Mouse (Mus musculus) embryonic facial prominence, embryonic 10.5 days (tissue): ENCODE data around the gene Mmrn1. TPM values are rescaled to one million over a fixed set of nuclear protein-coding genes. Genes with fewer than 3 reads are reported as not detected.
"Not testable (repeated sequence)": the region's sequence is repeated elsewhere in the genome, so short reads cannot be mapped to it uniquely, and the experiment has no call there.

ENCODE experiments used
- DNase-seq: peaks from one replicate; pipeline ENCODE4 v3.0.0-alpha.2; 2017; ENCODE audit warnings: low spot score
- H3K27ac ChIP-seq: fragments of 300-500 bp; sonication (generic); replicated peaks from 2 replicates; pipeline ENCODE4 v1.5.1; 2016; ENCODE audit warnings: mild to moderate bottlenecking
- H3K27me3 ChIP-seq: fragments of 300-500 bp; sonication (generic); replicated peaks from 2 replicates; pipeline ENCODE4 v1.6.1; 2016; ENCODE audit warnings: low read depth, mild to moderate bottlenecking; ENCODE audit not compliant: poor library complexity, severe bottlenecking
- H3K36me3 ChIP-seq: fragments of 300-500 bp; sonication (generic); replicated peaks from 2 replicates; pipeline ENCODE4 v1.6.1; 2016; ENCODE audit warnings: mild to moderate bottlenecking, moderate library complexity
- H3K4me1 ChIP-seq: fragments of 300-500 bp; sonication (generic); 2 replicates; pipeline ENCODE4 v1.6.1; 2016
- H3K4me3 ChIP-seq: fragments of 300-500 bp; sonication (generic); 2 replicates; pipeline ENCODE4 v1.5.1; 2016; ENCODE audit warnings: mild to moderate bottlenecking, moderate library complexity
- H3K9me3 ChIP-seq: fragments of 300-500 bp; sonication (generic); 2 replicates; pipeline ENCODE4 v1.6.1; 2016; ENCODE audit warnings: mild to moderate bottlenecking
- WGBS: fragments of 180-500 bp; shearing (Covaris S2); methylation state at CpG from one replicate; pipeline ENCODE4 v1.1.7; 2016; 5-methylcytosine and 5-hydroxymethylcytosine counted together
- polyA plus RNA-seq: library from polyadenylated mRNA; unstranded; fragments of >200 nt; fragmentation: Nextera tagmentation; extraction: Ambion mirVana; gene quantifications from 2 replicates; pipeline ENCODE4 v1.2.1, GENCODE M21; 2016

The Mmrn1 gene
- polyA plus RNA-seq = 5.3 and 5.5 TPM in 2 replicates

GRCm38 (mm10) chr6:60924676-60925075 lies at the start of gene Mmrn1:
Gene Mmrn1, plus strand, starts transcription at chr6:60924976.
- not testable (repeated sequence) for DNase-seq, H3K36me3 ChIP-seq, H3K9me3 ChIP-seq, H3K4me3 ChIP-seq, H3K27me3 ChIP-seq, H3K4me1 ChIP-seq, H3K27ac ChIP-seq
- 96% methylated on average over 20 of the region's 20 CpGs for WGBS

GRCm38 (mm10) chr6:60880362-60880761 lies 44.4 kb upstream of the Mmrn1 start:
- Histone ChIP-seq H3K27me3 (no peaks in the 10 kb centered on the region), H3K9me3 (no peaks in the 10 kb centered on the region), H3K36me3 (no peaks in the 10 kb centered on the region), H3K27ac (no peak overlapping the region), H3K4me1 (no peaks in the 10 kb centered on the region), H3K4me3 (no peak overlapping the region)
- WGBS = 87% methylated on average over 7 of the region's 7 CpGs
- no peak for DNase-seq

GRCm38 (mm10) chr6:60881534-60881933 lies 43.2 kb upstream of the Mmrn1 start:
- Histone ChIP-seq H3K36me3 (no peaks in the 10 kb centered on the region), H3K4me1 (no peaks in the 10 kb centered on the region), H3K4me3 (no peak overlapping the region), H3K27me3 (no peaks in the 10 kb centered on the region), H3K27ac (no peak overlapping the region), H3K9me3 (no peaks in the 10 kb centered on the region)
- DNase-seq = no peak
- 73% methylated on average over 2 of the region's 2 CpGs for WGBS

GRCm38 (mm10) chr6:60907272-60907671 lies 17.5 kb upstream of the Mmrn1 start:
- Histone ChIP-seq H3K27me3 (no peaks in the 10 kb centered on the region), H3K9me3 (no peaks in the 10 kb centered on the region), H3K36me3 (no peaks in the 10 kb centered on the region), H3K27ac (no peak overlapping the region), H3K4me3 (no peak overlapping the region), H3K4me1 (no peaks in the 10 kb centered on the region)
- no peak for DNase-seq
- 83% methylated on average over 2 of the region's 2 CpGs for WGBS

- no peaks in the 10 kb centered on the region for H3K9me3 ChIP-seq
- H3K27me3 ChIP-seq = no peaks in the 10 kb centered on the region
- DNase-seq = peak; percentile 34
- no peak overlapping the region for H3K27ac ChIP-seq
- H3K36me3 ChIP-seq = no peaks in the 10 kb centered on the region
- H3K4me3 ChIP-seq = no peak overlapping the region
- no peaks in the 10 kb centered on the region for H3K4me1 ChIP-seq
Measured at GRCm38 (mm10) chr6:60931364-60931763, 6.6 kb downstream of the Mmrn1 start.

GRCm38 (mm10) chr6:60934835-60935234 lies 10.1 kb downstream of the Mmrn1 start:
- H3K27me3 ChIP-seq = no peaks in the 10 kb centered on the region
- DNase-seq = no peak
- H3K27ac ChIP-seq = no peak overlapping the region
- no peak overlapping the region for H3K4me3 ChIP-seq
- WGBS = 79% methylated on average over 4 of the region's 4 CpGs
- H3K36me3 ChIP-seq = no peaks in the 10 kb centered on the region
- no peaks in the 10 kb centered on the region for H3K9me3 ChIP-seq
- H3K4me1 ChIP-seq = no peaks in the 10 kb centered on the region

GRCm38 (mm10) chr6:60935448-60936130 lies 10.8 kb downstream of the Mmrn1 start:
- Histone ChIP-seq H3K4me1 (no peaks in the 10 kb centered on the region), H3K27ac (no peak overlapping the region), H3K9me3 (no peaks in the 10 kb centered on the region), H3K36me3 (no peaks in the 10 kb centered on the region), H3K27me3 (no peaks in the 10 kb centered on the region), H3K4me3 (no peak overlapping the region)
- WGBS = 78% methylated on average over 4 of the region's 4 CpGs
- DNase-seq = no peak

- 74% methylated on average over 7 of the region's 7 CpGs for WGBS
- H3K27ac ChIP-seq = no peak overlapping the region
- H3K4me3 ChIP-seq = no peak overlapping the region
- no peaks in the 10 kb centered on the region for H3K4me1 ChIP-seq
- no peaks in the 10 kb centered on the region for H3K9me3 ChIP-seq
- H3K36me3 ChIP-seq = no peaks in the 10 kb centered on the region
- no peak for DNase-seq
- H3K27me3 ChIP-seq = no peaks in the 10 kb centered on the region
Measured at GRCm38 (mm10) chr6:60944178-60944577, 19.4 kb downstream of the Mmrn1 start.

- no peak overlapping the region for H3K4me3 ChIP-seq
- DNase-seq = no peak
- H3K9me3 ChIP-seq = no peaks in the 10 kb centered on the region
- H3K27ac ChIP-seq = peak overlapping the region; percentile 30; the same call in 1 of the 2 replicates
- no peaks in the 10 kb centered on the region for H3K27me3 ChIP-seq
- 80% methylated on average over 9 of the region's 9 CpGs for WGBS
- H3K4me1 ChIP-seq = no peaks in the 10 kb centered on the region
- H3K36me3 ChIP-seq = no peaks in the 10 kb centered on the region
Measured at GRCm38 (mm10) chr6:60944621-60945020, 19.8 kb downstream of the Mmrn1 start.

GRCm38 (mm10) chr6:60950415-60950814 lies 25.6 kb downstream of the Mmrn1 start:
- peak; percentile 52 for DNase-seq
- Histone ChIP-seq H3K27ac (no peak overlapping the region), H3K4me3 (no peak overlapping the region), H3K9me3 (no peaks in the 10 kb centered on the region), H3K27me3 (no peaks in the 10 kb centered on the region), H3K4me1 (no peaks in the 10 kb centered on the region), H3K36me3 (no peaks in the 10 kb centered on the region)
- 59% methylated on average over 3 of the region's 3 CpGs for WGBS

- no peaks in the 10 kb centered on the region for H3K4me1 ChIP-seq
- H3K27me3 ChIP-seq = no peaks in the 10 kb centered on the region
- DNase-seq = no peak
- 88% methylated on average over 2 of the region's 2 CpGs for WGBS
- H3K36me3 ChIP-seq = no peaks in the 10 kb centered on the region
- H3K4me3 ChIP-seq = no peak overlapping the region
- H3K27ac ChIP-seq = no peak overlapping the region
- H3K9me3 ChIP-seq = no peaks in the 10 kb centered on the region
Measured at GRCm38 (mm10) chr6:60961285-60961684, 36.5 kb downstream of the Mmrn1 start.

GRCm38 (mm10) chr6:60961838-60962237 lies 37.1 kb downstream of the Mmrn1 start:
- Histone ChIP-seq H3K36me3 (no peaks in the 10 kb centered on the region), H3K9me3 (no peaks in the 10 kb centered on the region), H3K27ac (no peak overlapping the region), H3K27me3 (no peaks in the 10 kb centered on the region), H3K4me3 (no peak overlapping the region), H3K4me1 (no peaks in the 10 kb centered on the region)
- no peak for DNase-seq
- WGBS = 75% methylated on average over 2 of the region's 2 CpGs

GRCm38 (mm10) chr6:60962668-60963067 lies 37.9 kb downstream of the Mmrn1 start:
- H3K36me3 ChIP-seq = no peaks in the 10 kb centered on the region
- H3K27ac ChIP-seq = no peak overlapping the region
- DNase-seq = no peak
- 90% methylated on average over 2 of the region's 2 CpGs for WGBS
- no peaks in the 10 kb centered on the region for H3K27me3 ChIP-seq
- no peaks in the 10 kb centered on the region for H3K9me3 ChIP-seq
- H3K4me1 ChIP-seq = no peaks in the 10 kb centered on the region
- no peak overlapping the region for H3K4me3 ChIP-seq
